Mouse (Mus musculus) lung, postnatal 14 days (tissue): ENCODE results near the gene Sh2d5.

Experiments used
- DNase-seq: peaks from one replicate; pipeline ENCODE4 v3.0.0; 2021

Sh2d5 gene

DNA sequence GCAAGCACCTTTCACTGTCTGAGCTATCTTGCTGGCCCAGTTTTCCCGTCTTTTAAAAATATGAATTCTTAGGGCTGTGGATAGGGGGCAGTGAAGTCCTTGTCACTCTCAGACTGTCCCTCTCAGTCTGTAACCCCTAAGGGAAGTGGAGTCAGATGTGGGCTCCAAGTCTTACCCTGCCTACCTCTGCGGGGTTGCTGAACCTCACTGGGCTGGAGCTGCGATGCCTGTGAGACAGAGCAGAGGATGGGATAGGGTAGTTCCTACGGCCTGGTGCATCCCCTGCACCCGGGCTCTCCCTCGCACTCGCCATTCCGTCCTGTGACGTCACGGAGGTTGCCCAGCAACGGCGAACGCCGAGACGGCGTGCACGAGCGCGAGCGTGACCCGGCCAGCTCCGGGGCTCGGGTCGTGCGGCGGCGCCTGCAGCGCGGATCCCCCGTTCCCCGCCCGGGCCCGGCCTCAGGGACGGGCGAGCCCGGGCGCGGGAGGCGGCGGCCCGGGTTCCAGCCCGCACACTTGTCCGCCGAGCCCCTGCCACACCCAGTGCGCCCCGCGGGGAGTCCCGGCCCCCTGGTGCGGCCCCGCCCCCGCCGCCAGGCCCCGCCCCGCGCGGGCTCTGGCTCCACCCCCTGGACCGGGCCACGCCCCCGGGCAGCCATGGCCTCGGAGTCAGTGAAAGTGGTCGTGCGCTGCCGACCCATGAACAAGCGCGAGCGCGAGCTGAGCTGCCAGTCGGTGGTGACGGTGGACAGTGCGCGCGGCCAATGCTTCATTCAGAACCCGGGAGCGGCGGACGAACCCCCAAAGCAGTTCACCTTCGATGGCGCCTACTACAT lies 11.9 kb downstream of the Sh2d5 start:
- peak; percentile 91 for DNase-seq

DNA sequence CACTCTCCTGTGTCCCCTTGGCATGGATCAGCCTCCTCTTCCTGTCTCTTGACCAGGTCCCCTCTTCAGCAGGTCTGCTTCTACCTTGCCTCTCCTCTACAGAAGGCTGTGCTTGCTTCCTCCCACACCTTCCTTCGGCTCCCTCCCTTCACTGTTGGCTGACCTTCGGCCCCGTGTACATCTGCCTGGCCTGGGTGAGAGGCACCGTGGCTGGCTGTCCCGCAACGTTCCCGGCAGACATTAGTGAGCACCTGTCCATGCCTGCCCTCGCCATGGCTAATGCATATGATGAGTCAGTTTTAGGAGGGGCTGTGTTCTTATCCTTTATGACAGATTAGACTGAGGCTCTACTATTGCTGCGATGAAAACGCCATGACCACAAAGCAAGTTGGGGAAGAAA lies 17.7 kb downstream of the Sh2d5 start:
- no peak for DNase-seq

DNA sequence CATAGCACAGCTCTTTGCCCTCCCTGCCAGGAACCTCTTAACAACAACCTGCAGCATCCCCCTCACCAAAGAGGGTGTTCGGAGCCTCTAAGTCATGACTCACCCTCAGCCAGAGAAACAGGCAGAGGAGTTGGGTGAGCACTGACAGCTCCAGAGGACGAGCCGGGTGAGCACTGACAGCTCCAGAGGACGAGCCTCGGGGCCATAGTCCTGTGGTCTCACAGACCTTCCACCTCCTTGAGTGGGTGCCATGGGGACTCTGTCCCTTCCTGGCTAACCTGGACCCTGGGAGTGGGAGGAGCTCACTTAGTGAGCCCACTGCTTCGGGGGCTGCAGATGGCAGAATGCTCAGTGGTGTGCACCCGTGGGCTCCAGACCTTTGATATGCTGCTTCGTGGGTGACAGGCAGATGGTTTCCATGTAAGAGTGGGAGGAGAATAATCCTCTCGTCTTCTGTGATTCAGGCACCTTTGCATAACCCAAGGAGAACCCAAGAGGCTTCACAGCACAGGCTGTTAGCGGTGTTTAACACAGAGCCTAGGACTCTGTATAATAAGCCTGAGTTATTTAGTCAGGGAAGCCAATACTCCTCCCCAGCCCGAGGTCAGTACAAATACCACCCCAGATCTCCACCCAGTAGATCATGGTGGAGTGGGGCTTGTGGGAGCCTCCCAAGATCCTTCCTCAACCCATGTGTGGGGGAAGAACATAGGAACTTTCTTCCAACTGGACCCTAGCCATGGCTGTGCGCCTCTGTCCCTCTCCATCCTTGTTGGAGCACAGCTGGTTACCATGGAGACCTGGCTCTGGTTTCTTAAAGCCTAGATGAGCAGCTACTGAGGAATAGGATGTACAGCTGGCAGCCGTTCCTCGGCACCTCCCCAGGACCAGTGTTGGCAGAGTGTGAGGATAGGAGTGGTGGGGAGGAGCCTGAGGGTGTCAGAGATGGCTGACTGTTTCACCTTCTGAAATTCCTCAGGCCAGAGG lies 22.1 kb downstream of the Sh2d5 start:
- peak; percentile 58 for DNase-seq

DNA sequence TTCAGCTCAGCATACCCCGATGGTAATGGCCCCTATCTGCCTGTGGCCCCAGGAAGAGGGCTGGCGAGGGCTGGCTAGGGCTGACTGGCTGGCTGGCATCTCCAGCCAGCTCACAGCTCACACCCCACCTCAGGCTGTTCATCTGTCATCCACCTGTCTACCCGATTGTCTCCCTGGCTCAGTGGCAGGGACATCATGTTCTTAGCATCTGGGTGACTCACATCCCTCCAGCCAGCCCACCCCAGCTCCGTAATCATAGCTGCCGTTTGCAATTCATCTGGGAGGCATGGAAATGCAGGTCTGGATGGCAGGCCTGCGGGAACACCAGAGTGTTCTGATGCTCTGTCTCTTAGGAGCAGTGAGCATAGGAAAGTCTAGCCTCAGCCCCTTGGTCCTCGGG lies 28.1 kb downstream of the Sh2d5 start:
- DNase-seq: no peak

DNA sequence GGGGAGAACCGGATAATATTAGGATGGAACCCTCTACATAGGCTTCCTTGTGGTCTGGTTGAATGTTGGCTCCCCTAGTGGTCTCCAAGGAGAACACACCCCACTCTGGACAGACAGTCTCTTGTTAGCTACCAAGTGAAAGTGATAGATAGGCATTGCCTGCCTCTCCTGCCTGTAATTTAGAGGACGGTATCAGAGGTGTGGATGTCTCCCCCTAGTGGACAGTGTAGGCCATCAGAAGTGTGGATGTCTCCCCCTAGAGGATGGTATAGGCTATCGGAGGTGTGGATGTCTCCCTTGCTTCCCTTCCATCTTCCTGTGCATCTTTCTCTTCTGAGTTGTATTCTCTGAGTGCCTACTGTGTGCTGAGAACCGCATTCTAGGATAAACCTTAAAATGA lies 32.6 kb downstream of the Sh2d5 start:
- peak; percentile 65 for DNase-seq

DNA sequence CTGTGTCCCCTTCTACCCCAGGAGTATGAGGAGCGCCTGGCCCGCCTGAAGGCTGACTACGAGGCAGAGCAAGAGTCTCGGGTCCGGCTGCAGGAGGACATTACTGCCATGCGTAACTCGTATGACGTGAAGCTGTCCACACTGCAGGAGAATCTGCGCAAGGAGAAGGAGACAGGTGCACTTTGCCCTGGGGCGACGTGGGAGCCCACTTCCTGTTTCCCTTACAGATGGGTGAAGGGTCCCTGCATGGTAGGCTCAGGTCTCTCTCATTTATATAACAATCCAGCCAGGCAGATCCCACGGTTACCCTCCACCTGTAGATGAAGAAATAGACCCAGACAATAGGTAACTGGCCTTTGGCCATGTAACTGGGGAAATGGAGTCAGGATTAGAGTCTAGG lies 36.2 kb downstream of the Sh2d5 start:
- no peak for DNase-seq

DNA sequence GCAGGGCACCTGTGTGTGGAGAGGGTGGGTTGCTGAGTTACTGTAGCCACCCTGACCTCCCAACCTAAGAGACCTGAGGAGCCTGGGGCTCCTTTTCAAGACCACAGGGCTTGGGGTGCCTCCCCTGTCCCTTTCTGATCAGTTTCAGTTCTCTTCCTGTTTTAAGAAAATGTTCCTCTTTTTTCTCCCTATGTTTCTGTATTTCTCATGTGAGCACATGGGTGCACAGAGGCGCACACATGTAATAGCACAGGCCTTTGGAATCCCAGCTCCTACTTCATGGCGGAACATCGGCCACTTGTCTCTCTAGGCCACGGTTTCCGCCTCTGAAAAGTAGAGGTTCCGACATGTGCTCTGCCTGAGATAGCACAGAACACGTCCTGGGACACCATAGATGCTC lies 38.5 kb downstream of the Sh2d5 start:
- no peak for DNase-seq

DNA sequence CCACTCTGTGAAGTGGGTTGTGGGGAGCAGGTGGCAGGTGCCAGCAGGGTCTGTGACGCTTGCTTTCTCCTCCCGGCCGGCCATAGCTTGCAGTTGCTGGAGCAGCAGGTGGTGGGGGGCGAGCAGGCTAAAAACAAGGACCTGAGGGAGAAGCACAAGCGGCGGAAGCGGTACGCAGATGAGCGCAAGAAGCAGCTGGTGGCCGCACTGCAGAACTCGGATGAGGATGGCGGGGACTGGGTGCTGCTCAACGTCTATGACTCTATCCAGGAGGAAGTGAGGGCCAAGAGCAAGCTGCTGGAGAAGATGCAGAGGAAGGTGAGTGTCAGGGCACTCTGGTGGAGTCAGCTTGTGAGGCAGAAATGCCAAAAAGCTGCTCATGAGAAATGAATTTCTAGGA lies 41.8 kb downstream of the Sh2d5 start:
- no peak for DNase-seq

DNA sequence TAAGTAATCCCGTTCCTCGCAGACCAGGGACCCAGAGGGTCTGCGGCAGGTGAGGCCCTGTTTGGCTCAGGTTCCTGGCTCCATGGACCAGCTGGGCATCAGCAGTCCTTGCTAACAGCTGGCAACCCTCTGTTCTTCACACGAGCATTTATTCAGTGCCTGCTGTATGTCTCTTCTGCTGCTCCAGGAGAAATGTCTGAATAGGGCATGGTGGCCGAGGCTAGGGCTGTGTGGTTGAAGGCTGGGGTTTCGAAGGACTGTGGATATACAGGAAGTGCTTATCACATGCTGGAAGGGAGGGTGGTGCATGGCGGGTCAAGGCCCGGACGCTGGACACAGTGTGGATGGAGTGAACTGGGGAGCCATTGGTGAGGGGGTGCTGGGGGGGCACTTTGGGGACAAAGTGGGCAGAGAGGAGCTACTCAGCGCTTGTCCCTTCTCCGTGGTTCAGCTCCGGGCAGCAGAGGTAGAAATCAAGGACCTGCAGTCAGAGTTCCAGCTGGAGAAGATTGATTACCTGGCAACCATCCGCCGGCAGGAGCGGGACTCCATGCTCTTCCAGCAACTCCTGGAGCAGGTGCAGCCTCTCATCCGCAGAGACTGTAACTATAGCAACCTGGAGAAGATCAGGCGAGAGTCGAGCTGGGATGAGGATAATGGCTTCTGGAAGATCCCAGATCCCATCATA lies 43.2 kb downstream of the Sh2d5 start:
- DNase-seq: no peak

DNA sequence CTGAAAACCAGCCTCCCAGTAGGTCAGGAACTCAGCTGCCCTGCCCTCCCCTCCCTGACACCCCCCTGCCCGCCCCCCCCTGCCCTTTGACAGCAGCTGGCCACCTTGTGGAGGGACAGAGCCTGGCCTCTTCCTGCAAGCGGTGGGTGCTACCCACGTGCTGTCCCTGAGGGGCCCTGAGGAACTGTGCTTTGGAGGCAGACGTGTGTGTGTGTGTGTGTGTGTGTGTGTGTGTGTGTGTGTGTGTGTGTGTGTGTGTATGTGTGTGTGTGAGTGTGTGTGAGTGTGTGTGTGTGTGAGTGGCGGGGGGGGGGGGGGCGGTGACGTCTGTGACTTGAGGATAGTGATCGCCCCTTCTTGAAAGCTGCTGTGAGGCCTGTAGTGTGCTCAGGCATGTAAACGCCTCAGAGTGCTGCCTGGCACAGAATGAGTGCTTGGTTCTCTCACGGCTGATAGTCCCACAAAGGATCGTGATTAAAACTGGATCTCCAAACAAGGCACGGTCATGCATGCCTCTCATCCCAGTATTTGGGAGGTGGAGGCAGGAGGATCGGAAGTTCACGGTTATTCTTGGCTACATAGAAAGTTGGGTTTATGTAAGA lies 43.8 kb downstream of the Sh2d5 start:
- DNase-seq: no peak

DNA sequence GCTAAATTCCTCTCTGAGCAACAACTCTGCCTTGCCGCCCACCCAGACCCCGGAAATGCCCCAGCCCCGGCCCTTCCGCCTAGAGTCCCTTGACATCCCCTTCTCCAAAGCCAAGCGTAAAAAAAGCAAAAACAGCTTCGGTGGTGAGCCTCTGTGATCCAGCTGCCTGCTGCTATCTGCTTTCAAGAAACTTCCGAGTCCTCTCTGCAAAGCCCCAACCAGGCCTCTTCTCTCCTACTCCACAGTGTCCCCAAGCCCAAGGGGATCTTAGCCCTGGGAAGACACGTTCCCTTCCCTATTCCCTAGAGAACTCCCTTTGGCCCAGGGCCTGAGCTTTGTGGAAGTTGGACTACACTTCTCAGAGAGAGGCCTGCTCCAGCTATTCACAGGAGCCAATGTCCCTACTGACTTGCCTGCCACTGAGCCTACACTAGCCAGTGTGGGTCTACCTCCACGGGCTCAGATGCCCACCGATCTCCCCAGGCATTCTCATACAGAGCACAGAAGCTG lies 51.1 kb downstream of the Sh2d5 start:
- no peak for DNase-seq

DNA sequence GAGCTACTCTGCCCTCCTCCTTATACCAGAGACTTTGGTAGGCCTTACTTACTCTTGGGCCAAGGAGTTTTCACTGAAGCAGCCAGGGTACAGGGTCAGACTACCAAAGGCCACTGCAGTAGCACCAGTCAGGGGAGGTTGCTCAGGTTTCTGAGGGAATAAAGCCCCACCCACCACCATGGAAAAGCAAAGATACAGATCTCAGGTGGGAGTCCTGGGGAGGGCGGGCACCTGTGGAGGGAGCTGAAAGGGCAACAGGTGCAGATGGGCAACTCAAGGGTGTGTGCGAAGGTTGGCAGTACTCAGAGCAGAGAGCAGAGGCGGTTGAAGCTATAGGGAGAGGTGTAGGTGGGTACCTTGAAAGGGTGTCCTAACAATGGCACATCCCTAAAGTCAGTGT lies 52.8 kb downstream of the Sh2d5 start:
- no peak for DNase-seq

DNA sequence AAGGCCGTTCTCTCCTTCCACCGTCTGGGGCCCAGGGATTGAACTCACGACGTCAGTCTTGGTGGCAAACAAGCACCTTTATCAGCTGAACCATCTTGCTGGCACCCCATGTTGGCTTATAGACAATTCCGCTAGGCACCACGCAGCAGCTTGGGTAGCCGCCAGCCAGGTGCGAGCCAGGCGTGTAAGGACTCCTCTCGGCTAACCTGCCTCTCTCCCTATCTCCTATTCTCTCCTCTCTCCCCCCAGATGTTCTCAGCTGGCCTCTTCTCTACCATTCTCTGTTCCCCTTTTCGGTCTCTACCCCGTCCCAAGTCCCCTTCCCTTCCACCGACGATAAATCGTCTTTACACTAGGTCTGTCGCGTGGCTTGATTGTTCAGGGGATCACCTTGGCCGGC lies 53.5 kb downstream of the Sh2d5 start:
- DNase-seq: no peak

DNA sequence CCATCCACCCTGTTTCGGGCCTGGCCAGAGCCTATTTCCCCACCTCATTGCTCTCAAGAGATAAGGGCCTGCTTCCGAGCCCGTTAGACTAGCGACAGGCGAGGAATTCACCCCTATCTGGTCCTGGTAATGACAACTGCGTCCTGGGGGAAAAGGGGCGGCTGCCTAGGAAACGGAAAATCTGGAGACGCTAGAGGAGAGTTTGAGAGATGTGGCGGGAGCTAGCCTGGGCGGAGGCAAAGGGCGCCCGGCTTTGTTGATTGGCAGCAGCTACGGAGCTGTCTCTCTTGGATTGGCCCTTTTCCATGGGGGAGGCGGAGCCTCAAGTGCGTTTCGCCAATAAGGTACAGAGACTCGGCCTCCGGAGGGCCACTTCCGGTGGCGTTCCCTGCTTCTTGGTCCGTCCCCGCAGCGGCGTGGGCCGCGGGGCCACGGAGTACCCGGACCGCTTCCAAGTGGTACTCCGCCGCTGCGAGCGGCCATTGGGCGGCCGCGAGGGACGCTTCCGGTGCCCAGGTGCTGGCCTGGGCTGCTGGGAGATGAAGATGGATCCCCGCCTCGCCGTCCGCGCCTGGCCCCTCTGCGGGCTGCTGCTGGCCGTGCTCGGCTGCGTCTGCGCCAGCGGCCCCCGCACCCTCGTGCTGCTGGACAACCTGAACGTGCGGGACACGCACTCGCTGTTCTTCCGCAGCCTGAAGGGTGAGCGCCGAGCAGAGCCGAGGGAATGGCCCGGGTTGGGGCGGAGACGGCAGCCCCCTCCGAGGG lies 54.3 kb downstream of the Sh2d5 start, which contains the start of gene Ddost:
Gene Ddost, plus strand, starts transcription at position 391 of the 765 bp plus-strand sequence.
- DNase-seq: peak; percentile 98

DNA sequence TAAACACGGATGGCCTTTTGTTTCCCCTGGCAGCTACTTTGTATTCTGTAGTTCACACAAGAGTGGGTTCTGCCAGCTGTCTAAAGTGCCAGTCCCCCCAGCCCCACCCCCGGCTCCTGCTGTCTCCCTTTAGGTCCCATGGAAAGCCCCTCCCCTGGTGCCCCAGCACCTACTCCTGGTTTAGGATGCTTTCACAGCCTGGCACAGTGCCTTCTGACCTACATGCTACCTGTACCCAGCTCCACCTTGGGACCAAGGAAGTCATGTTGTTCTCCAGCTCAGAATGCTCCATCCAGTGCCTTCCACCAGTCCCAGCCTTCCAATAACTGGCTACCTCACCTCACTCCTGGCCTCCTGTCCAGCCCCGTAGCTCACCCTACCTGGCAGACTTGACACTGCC lies 56.8 kb downstream of the Sh2d5 start:
- DNase-seq: no peak

DNA sequence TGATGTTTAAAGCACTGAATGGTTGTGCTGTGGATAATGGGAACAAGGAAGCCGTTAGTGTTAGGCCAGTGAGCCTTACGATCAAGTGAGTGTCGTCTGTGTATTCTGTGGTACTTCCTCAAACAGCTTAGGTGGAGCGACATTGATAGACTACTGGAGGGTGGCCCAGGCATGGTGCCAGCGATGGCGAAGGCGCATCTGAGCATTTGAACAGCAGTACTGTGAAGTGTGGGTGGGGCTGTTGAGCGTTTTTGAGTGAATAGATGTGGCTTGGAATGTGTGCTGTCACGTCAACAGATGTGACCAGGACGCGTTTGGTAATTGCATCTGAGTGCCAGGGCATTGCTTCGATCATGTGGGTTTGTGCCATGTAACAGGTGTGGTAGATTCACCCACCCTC lies 57.5 kb downstream of the Sh2d5 start:
- no peak for DNase-seq

DNA sequence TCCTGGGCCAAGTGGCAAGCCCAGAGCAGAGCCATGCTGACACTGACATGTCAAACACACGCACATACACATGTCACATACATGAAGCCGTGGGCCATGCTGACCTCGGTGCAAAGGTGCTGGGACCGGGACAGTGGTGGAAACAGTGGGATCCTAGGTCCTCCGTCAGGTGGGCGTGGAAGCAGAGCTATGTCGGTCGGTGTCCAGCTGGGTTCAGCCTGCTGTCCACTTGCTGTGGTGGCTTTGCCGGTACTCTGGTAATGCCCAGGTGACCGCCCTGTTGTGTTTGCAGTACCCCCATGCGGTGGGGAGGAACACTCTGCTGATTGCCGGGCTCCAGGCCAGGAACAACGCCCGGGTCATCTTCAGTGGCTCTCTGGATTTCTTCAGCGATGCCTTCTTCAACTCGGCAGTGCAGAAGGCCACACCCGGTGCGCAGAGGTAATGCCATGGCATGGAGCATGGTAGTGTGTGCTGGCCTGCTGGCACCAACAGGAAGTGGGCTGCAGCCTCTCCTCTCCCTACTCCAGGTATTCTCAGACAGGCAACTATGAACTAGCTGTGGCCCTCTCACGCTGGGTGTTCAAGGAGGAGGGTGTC lies 60.2 kb downstream of the Sh2d5 start:
- no peak for DNase-seq
